Mouse (Mus musculus): Measurements from ENCODE around the gene Bdh2. TPM values are rescaled to one million over a fixed set of nuclear protein-coding genes. Genes with fewer than 3 reads are reported as not detected.

Gene Bdh2
- polyA plus RNA-seq, 1 experiment from 2014 or later: 18.2 TPM

DNA sequence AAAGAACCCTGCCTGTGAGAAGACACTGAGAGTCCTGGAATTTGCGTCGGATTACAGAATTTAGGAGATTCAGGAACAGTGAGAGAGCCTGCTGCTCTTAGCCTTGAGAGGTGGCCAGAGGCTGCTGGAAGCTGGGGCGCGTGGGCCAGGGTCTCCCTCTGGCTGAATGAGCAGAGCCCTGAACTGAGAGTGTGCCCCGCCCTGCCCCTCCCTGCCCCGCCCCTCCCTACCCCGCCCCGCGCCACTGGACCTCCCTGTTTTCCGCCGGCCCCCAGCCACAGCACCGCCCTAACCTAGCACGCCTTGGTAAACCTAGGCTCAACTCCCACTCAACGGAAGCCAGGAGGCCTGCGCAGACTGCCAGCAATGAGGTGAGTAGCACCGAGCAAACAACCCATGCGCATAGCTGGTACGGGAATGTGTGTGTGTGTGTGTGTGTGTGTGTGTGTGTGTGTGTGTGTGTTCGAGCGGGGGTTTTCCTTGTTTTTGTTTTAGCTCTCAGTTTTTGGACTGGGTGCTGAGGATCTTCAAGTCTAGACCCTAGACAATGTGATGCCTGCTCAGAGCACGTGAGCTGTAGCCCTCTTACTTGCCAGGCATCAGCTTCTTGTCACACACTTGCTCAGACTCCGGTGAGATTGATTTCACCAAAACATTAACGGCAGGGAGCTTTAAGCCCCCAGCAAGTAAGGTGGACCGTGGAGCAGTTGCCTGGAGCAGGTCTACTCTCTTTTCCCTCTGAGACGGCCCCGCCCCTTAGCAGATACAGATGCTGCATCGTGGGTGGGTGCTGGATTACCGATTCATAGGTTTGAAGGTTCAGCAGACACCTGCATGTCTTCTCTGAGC is 26.6 kb downstream of the Bdh2 start, which contains the start of gene Slc9b2:
Gene Slc9b2, plus strand, starts transcription at position 290 of the 849 bp plus-strand sequence.
- H3K4me2 ChIP-seq (replicated peaks; ENCODE audit: low read depth, low read length): peak within 1 kb of the TSS; percentile 71
- ATAC-seq (ENCODE audit: low FRiP score, low TSS enrichment): peak; percentile 97
- no peaks in the 10 kb centered on the region for H3K36me3 ChIP-seq (ENCODE audit: control insufficient read depth, insufficient read depth, low read length)
- peak within 1 kb of the TSS; percentile 37; the same call in 1 of the 2 replicates for H3K9ac ChIP-seq (ENCODE audit: low read depth, low read length)
- no peaks in the 10 kb centered on the region for H3K27me3 ChIP-seq (ENCODE audit: control insufficient read depth, insufficient read depth, low read length)
- H3K4me1 ChIP-seq (ENCODE audit: control insufficient read depth, insufficient read depth, low read length): peaks cover 7% of the 10 kb centered on the region; the same call in 1 of the 2 replicates
- no peaks in the 10 kb centered on the region for H3K9me3 ChIP-seq (ENCODE audit: control insufficient read depth, low read length)
- no peak within 1 kb of the TSS for H3K27ac ChIP-seq (ENCODE audit: low read depth, low read length)
- H3K4me3 ChIP-seq (ENCODE audit: low read length): peak within 1 kb of the TSS; percentile 37
- 8% methylated on average over 27 of the region's 28 CpGs for WGBS

- no peak for ATAC-seq (ENCODE audit: low FRiP score, low TSS enrichment)
- H3K27ac ChIP-seq (ENCODE audit: low read depth, low read length): no peak overlapping the region
- H3K4me1 ChIP-seq (ENCODE audit: control insufficient read depth, insufficient read depth, low read length): no peaks in the 10 kb centered on the region
- 54% methylated on average over 2 of the region's 2 CpGs for WGBS
- H3K36me3 ChIP-seq (ENCODE audit: control insufficient read depth, insufficient read depth, low read length): no peaks in the 10 kb centered on the region
- no peaks in the 10 kb centered on the region for H3K27me3 ChIP-seq (ENCODE audit: control insufficient read depth, insufficient read depth, low read length)
- 0 out of 2 replicates have a peak, but pooled peaks cover 3% of the 10 kb centered on the region for H3K9me3 ChIP-seq (ENCODE audit: control insufficient read depth, low read length)
- H3K4me3 ChIP-seq (ENCODE audit: low read length): no peak overlapping the region
- no peak overlapping the region for H3K4me2 ChIP-seq (replicated peaks; ENCODE audit: low read depth, low read length)
- H3K9ac ChIP-seq (ENCODE audit: low read depth, low read length): no peak overlapping the region
Observed at GRCm38 (mm10) chr3:135312916-135313491, 32.0 kb downstream of the Bdh2 start.

GRCm38 (mm10) chr3:135313727-135314126 is 32.7 kb downstream of the Bdh2 start:
- ATAC-seq (ENCODE audit: low FRiP score, low TSS enrichment): no peak
- no peaks in the 10 kb centered on the region for H3K36me3 ChIP-seq (ENCODE audit: control insufficient read depth, insufficient read depth, low read length)
- H3K9me3 ChIP-seq (ENCODE audit: control insufficient read depth, low read length): 0 out of 2 replicates have a peak, but pooled peaks cover 3% of the 10 kb centered on the region
- no peak overlapping the region for H3K27ac ChIP-seq (ENCODE audit: low read depth, low read length)
- no peak overlapping the region for H3K9ac ChIP-seq (ENCODE audit: low read depth, low read length)
- no peaks in the 10 kb centered on the region for H3K4me1 ChIP-seq (ENCODE audit: control insufficient read depth, insufficient read depth, low read length)
- no peak overlapping the region for H3K4me2 ChIP-seq (replicated peaks; ENCODE audit: low read depth, low read length)
- no peaks in the 10 kb centered on the region for H3K27me3 ChIP-seq (ENCODE audit: control insufficient read depth, insufficient read depth, low read length)
- no peak overlapping the region for H3K4me3 ChIP-seq (ENCODE audit: low read length)
- 100% methylated on average over 2 of the region's 2 CpGs for WGBS

DNA sequence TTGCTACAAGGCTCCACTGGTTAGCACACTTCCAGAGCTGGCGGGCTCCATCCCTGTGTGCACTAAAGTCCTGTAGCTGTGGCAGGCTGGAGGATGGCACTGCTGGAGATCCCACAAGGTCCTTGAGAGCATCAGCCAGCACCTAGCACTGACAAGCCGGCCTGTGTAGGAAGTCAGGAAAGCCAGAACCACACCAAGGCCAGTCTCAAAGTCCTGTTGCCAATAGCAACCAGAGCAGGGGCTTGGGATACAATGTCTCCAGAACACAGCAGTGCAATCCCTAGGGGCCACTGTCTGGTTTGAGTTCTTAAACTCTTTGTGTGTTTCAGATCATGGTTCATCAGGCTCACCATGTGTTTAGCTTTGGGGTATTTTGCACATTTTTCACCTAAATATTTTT is 33.8 kb downstream of the Bdh2 start:
- Histone ChIP-seq H3K9ac (ENCODE audit: low read depth, low read length) (no peak overlapping the region), H3K9me3 (ENCODE audit: control insufficient read depth, low read length) (0 out of 2 replicates have a peak, but pooled peaks cover 3% of the 10 kb centered on the region), H3K4me1 (ENCODE audit: control insufficient read depth, insufficient read depth, low read length) (no peaks in the 10 kb centered on the region), H3K27me3 (ENCODE audit: control insufficient read depth, insufficient read depth, low read length) (no peaks in the 10 kb centered on the region), H3K4me3 (ENCODE audit: low read length) (no peak overlapping the region), H3K4me2 (replicated peaks; ENCODE audit: low read depth, low read length) (no peak overlapping the region), H3K36me3 (ENCODE audit: control insufficient read depth, insufficient read depth, low read length) (no peaks in the 10 kb centered on the region), H3K27ac (ENCODE audit: low read depth, low read length) (no peak overlapping the region)
- ATAC-seq (ENCODE audit: low FRiP score, low TSS enrichment): no peak
- WGBS: 70% methylated on average over 2 of the region's 2 CpGs

- Histone ChIP-seq H3K4me3 (ENCODE audit: low read length) (no peak overlapping the region), H3K9me3 (ENCODE audit: control insufficient read depth, low read length) (0 out of 2 replicates have a peak, but pooled peaks cover 3% of the 10 kb centered on the region), H3K27me3 (ENCODE audit: control insufficient read depth, insufficient read depth, low read length) (no peaks in the 10 kb centered on the region), H3K9ac (ENCODE audit: low read depth, low read length) (no peak overlapping the region), H3K4me1 (ENCODE audit: control insufficient read depth, insufficient read depth, low read length) (no peaks in the 10 kb centered on the region), H3K27ac (ENCODE audit: low read depth, low read length) (no peak overlapping the region), H3K36me3 (ENCODE audit: control insufficient read depth, insufficient read depth, low read length) (no peaks in the 10 kb centered on the region), H3K4me2 (replicated peaks; ENCODE audit: low read depth, low read length) (no peak overlapping the region)
- ATAC-seq (ENCODE audit: low FRiP score, low TSS enrichment): no peak
- WGBS: 89% methylated on average over 9 of the region's 9 CpGs
Observed at GRCm38 (mm10) chr3:135315720-135316425, 34.9 kb downstream of the Bdh2 start.

DNA sequence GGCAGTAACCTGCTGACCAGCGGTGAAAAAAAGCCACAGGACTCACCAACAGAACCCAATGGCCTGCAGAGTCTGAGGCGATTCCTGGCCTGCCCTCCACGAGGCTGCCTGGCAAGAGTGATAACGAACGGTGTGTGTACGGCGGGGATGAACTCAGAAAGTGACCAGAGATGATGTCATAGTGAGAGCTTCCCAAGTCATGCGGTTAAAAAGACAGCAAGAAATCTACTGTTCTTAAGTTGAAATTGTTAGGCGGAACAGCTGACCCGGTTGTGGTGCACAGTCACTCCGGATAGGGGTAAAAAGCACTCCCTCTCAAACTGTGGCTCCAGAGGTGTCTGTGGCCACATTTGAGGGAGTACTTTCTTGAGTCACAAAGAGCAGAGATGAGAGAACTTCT is 37.3 kb downstream of the Bdh2 start:
- H3K4me3 ChIP-seq (ENCODE audit: low read length): no peak overlapping the region
- H3K9ac ChIP-seq (ENCODE audit: low read depth, low read length): no peak overlapping the region
- no peak for ATAC-seq (ENCODE audit: low FRiP score, low TSS enrichment)
- no peaks in the 10 kb centered on the region for H3K27me3 ChIP-seq (ENCODE audit: control insufficient read depth, insufficient read depth, low read length)
- WGBS: 83% methylated on average over 11 of the region's 11 CpGs
- no peak overlapping the region for H3K27ac ChIP-seq (ENCODE audit: low read depth, low read length)
- 0 out of 2 replicates have a peak, but pooled peaks cover 3% of the 10 kb centered on the region for H3K9me3 ChIP-seq (ENCODE audit: control insufficient read depth, low read length)
- H3K36me3 ChIP-seq (ENCODE audit: control insufficient read depth, insufficient read depth, low read length): no peaks in the 10 kb centered on the region
- no peak overlapping the region for H3K4me2 ChIP-seq (replicated peaks; ENCODE audit: low read depth, low read length)
- H3K4me1 ChIP-seq (ENCODE audit: control insufficient read depth, insufficient read depth, low read length): no peaks in the 10 kb centered on the region

GRCm38 (mm10) chr3:135324354-135324753 is 43.3 kb downstream of the Bdh2 start:
- H3K36me3 ChIP-seq (ENCODE audit: control insufficient read depth, insufficient read depth, low read length): no peaks in the 10 kb centered on the region
- H3K4me3 ChIP-seq (ENCODE audit: low read length): no peak overlapping the region
- WGBS: 55% methylated on average over 6 of the region's 6 CpGs
- H3K9me3 ChIP-seq (ENCODE audit: control insufficient read depth, low read length): no peaks in the 10 kb centered on the region
- no peak overlapping the region for H3K9ac ChIP-seq (ENCODE audit: low read depth, low read length)
- no peak overlapping the region for H3K27ac ChIP-seq (ENCODE audit: low read depth, low read length)
- ATAC-seq (ENCODE audit: low FRiP score, low TSS enrichment): no peak
- no peaks in the 10 kb centered on the region for H3K4me1 ChIP-seq (ENCODE audit: control insufficient read depth, insufficient read depth, low read length)
- no peak overlapping the region for H3K4me2 ChIP-seq (replicated peaks; ENCODE audit: low read depth, low read length)
- no peaks in the 10 kb centered on the region for H3K27me3 ChIP-seq (ENCODE audit: control insufficient read depth, insufficient read depth, low read length)

DNA sequence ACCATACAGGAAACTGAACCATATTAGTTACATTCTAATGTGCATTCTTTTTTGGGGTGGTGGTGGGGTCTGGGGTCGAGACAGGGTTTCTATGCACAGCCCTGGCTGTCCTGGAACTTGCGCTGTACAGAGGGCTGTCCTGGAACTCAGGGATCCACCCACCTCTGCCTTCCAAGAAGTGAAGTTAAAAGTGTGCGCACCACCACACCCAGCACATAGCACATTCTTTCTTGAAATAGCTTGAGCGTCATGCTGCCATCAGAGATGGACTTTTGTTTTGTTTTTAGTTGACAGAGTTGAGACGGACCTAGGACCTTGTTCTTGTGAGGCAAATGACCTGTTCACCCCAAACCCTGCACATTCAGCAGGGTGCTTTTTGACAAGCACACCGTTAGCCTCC is 46.2 kb downstream of the Bdh2 start:
- Histone ChIP-seq H3K4me3 (ENCODE audit: low read length) (no peak overlapping the region), H3K27ac (ENCODE audit: low read depth, low read length) (no peak overlapping the region), H3K4me1 (ENCODE audit: control insufficient read depth, insufficient read depth, low read length) (no peaks in the 10 kb centered on the region), H3K9me3 (ENCODE audit: control insufficient read depth, low read length) (no peaks in the 10 kb centered on the region), H3K4me2 (replicated peaks; ENCODE audit: low read depth, low read length) (no peak overlapping the region), H3K27me3 (ENCODE audit: control insufficient read depth, insufficient read depth, low read length) (no peaks in the 10 kb centered on the region), H3K9ac (ENCODE audit: low read depth, low read length) (no peak overlapping the region), H3K36me3 (ENCODE audit: control insufficient read depth, insufficient read depth, low read length) (no peaks in the 10 kb centered on the region)
- 73% methylated on average over 6 of the region's 6 CpGs for WGBS
- ATAC-seq (ENCODE audit: low FRiP score, low TSS enrichment): no peak

All from kidney, embryonic 14.5 days (tissue).